Mouse (Mus musculus): ENCODE data around the gene Gm19426.
A peak's percentile ranks its signal among the peaks of the same experiment; 100 is the strongest.

Gene Gm19426

DNA sequence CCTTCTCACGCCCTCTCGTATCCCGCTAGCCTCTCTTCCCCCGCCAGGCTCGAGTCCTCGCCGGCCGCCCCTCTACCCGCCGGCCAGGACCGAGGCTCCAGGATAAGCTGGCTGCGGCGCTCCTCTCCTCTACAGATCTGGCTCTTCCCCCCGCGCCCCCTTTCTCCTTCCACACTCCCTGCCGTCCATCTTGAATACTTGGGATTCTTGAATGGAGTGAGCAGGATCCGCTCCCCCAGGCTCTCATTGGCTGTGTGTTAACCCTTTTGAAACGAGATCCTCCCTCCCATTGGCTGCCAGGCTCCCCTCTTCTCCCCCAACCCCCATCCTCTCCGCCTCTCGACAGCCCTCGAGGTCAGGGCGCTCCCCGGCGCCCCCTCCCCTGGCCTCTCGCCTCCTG, at the start of gene Gm19426:
Gene Gm19426 (minus strand): TSS at position 95 of the 400 bp plus-strand sequence.
- DNase-seq (ENCODE audit: low read depth, low spot score): no peak
- Histone ChIP-seq H3K27me3 (ENCODE audit: control insufficient read depth, insufficient read depth, low read length, poor library complexity, severe bottlenecking) (no peaks in the 10 kb centered on the region), H3K36me3 (ENCODE audit: control insufficient read depth, insufficient read depth, low read length, poor library complexity, severe bottlenecking) (no peaks in the 10 kb centered on the region)

DNA sequence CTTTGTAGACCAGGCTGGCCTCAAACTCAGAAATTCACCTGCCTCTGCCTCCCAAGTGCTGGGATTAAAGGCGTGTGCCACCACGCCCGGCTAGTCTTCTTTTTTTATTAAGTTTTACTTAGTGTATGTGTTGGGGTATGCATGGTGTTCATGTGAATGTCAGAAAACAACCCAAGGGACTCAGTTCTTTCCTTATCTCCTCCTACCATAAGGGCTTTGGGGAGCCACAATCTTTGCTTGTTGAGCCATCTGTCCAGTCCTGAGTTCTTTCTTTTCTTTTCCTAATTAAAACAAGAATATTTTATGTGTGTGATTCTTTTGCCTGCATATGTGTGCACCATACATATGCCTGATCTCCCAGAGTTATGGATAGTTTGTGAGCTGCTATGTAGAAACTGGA, 49.7 kb upstream of the Gm19426 start:
- Histone ChIP-seq H3K36me3 (ENCODE audit: control insufficient read depth, insufficient read depth, low read length, poor library complexity, severe bottlenecking) (no peaks in the 10 kb centered on the region), H3K27me3 (ENCODE audit: control insufficient read depth, insufficient read depth, low read length, poor library complexity, severe bottlenecking) (no peaks in the 10 kb centered on the region)
- no peak for DNase-seq (ENCODE audit: low read depth, low spot score)

DNA sequence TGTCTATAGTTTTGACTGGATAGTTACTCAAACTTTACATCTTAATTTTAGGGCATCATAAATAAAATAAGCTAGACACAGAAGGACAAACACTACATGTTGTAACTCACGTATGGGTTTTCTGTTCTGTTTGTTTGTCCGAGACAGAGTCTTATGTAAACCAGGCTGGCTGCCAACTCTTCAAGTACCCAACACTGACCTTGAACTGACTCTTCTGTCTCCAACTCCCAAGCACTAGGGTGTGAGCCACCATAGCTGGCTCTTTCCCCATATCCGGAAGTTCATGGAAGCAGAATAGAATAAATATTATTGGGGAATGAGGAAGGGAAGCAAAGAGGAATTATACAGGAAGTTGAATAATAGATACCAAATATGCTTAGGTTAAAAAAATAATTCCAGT, 49.1 kb upstream of the Gm19426 start:
- Histone ChIP-seq H3K27me3 (ENCODE audit: control insufficient read depth, insufficient read depth, low read length, poor library complexity, severe bottlenecking) (no peaks in the 10 kb centered on the region), H3K36me3 (ENCODE audit: control insufficient read depth, insufficient read depth, low read length, poor library complexity, severe bottlenecking) (no peaks in the 10 kb centered on the region)
- no peak for DNase-seq (ENCODE audit: low read depth, low spot score)

DNA sequence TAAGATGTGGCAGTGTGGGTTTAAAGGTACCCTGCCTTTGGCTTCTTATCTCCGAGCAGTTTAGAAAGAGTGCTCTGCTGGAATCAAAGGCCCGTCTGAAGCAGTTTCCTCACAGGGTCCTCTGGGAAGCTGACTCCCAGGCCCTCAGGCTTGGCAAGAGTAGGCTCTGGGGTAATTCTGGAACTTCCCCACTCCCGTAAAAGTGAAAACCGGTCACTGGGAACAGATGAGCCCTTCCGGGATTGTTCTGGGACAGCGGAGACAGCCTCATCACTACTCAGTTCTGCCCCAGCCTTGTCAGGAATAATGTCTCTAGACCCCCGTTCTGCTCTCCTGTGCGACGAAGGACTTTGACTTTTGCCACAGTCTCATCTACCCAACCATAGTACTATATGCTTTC, 47.0 kb upstream of the Gm19426 start:
- H3K36me3 ChIP-seq (ENCODE audit: control insufficient read depth, insufficient read depth, low read length, poor library complexity, severe bottlenecking): no peaks in the 10 kb centered on the region
- no peaks in the 10 kb centered on the region for H3K27me3 ChIP-seq (ENCODE audit: control insufficient read depth, insufficient read depth, low read length, poor library complexity, severe bottlenecking)
- DNase-seq (ENCODE audit: low read depth, low spot score): no peak

DNA sequence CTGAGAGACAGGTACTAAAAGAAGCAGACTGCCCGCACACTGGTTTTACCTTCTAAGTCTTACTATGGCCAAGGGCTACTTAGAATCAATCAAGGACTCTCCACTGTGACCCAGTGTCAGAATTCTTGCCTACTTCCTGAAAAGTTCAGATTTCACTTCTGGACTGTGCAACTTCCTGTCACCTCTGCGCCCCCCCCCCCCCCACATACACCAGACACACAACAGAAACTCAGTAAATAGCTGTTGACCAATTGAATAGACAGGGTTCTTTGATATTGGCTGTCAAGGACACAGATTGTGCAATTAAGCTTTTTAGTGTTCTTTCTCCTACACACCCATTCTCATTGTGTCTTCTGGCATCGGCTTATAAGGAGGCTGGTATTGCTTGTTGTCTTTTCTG, 44.9 kb upstream of the Gm19426 start:
- no peak for DNase-seq (ENCODE audit: low read depth, low spot score)
- H3K36me3 ChIP-seq (ENCODE audit: control insufficient read depth, insufficient read depth, low read length, poor library complexity, severe bottlenecking): no peaks in the 10 kb centered on the region
- no peaks in the 10 kb centered on the region for H3K27me3 ChIP-seq (ENCODE audit: control insufficient read depth, insufficient read depth, low read length, poor library complexity, severe bottlenecking)

DNA sequence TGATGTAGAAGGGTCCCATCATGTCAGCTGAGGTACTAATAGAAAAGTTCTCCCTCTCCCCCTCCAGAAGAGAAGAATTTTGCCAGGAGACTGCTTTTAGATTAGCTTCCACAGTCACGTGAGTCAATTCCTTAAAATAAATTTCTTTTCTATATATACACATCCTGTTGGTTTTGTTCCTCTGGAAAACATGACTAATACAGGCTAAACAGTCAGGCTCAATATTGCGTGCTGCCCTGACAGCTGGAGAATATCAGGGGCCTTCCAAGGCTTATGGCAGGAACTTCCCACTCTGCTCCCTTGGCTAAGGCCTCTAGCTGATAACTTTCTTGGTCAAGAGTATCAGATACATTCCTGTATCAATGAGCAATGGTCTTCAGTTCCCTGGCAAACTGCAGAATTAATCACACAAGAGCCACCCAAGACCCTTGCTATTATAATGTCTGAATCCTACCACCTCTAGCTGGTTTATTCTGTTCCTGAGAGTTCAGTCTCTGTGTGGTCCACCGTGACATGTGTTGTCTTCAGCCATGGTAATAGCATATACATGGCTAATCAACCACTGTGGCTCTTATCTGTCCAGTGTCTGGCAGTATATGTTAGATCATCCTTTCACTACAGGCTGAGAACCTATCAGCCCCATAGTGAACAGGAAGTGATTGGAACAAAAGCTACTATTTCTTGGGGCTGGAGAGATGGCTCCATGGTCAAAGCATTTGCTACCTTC, 40.5 kb upstream of the Gm19426 start:
- H3K36me3 ChIP-seq (ENCODE audit: control insufficient read depth, insufficient read depth, low read length, poor library complexity, severe bottlenecking): no peaks in the 10 kb centered on the region
- no peak for DNase-seq (ENCODE audit: low read depth, low spot score)
- H3K27me3 ChIP-seq (ENCODE audit: control insufficient read depth, insufficient read depth, low read length, poor library complexity, severe bottlenecking): no peaks in the 10 kb centered on the region

DNA sequence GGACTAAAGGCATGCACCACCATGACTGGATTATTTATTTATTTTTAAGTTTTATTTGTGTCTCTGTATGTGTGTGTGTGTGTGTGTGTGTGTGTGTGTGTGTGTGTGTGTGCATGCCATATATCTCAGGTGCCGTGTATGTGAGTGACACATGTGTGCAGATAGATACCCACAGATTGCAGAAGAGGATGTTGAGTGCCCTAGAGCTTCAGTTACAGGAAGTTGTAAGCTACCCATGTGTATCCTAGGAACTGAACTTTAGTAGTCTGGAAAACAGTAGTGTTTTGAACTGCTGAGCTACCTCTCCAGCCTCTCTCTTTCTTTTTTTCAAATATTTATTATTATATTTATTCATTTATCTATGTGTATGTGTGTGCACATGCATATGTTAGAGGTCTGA, 39.9 kb upstream of the Gm19426 start:
- no peaks in the 10 kb centered on the region for H3K27me3 ChIP-seq (ENCODE audit: control insufficient read depth, insufficient read depth, low read length, poor library complexity, severe bottlenecking)
- peak; percentile 34 for DNase-seq (ENCODE audit: low read depth, low spot score)
- no peaks in the 10 kb centered on the region for H3K36me3 ChIP-seq (ENCODE audit: control insufficient read depth, insufficient read depth, low read length, poor library complexity, severe bottlenecking)

DNA sequence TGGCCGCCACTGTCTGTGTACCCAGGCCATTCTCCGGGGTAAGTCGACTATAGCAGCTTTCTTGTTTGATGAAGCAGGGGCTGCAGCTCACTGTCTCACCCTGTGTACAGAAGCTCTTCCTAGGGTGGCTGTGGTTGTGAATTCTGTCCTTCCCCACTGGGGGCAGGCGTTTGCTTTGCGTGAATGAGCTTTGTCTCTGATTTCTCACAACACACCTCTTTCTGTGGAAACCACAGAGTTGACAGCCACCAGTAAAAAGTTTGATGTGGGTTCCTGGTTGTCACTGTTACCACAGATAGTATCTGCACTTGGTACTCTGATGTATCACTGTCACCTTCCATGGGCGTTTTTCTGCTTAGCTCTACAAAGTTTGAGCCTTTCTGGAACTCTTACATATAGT, 35.8 kb upstream of the Gm19426 start:
- peak; percentile 36 for DNase-seq (ENCODE audit: low read depth, low spot score)
- no peaks in the 10 kb centered on the region for H3K36me3 ChIP-seq (ENCODE audit: control insufficient read depth, insufficient read depth, low read length, poor library complexity, severe bottlenecking)
- no peaks in the 10 kb centered on the region for H3K27me3 ChIP-seq (ENCODE audit: control insufficient read depth, insufficient read depth, low read length, poor library complexity, severe bottlenecking)

DNA sequence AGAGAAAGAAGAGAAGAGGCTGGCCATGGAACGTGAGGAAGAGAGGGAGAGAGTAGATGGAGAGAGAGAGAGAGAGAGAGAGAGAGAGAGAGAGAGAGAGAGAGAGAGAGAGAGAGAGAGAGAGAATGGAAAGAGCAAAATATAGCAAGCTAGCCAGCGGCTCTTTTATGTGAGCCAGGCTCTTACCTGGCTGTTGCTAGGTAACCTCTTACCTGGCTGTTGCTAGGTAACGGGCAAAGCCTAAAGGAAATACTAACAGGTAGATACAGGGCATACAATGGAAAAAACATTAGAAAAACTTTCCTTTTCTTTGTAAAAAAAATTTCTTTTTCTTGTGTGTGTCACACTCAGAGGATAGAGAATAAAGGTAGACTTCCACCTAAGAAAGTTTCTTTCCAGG, 34.3 kb upstream of the Gm19426 start:
- DNase-seq (ENCODE audit: low read depth, low spot score): no peak
- Histone ChIP-seq H3K27me3 (ENCODE audit: control insufficient read depth, insufficient read depth, low read length, poor library complexity, severe bottlenecking) (no peaks in the 10 kb centered on the region), H3K36me3 (ENCODE audit: control insufficient read depth, insufficient read depth, low read length, poor library complexity, severe bottlenecking) (no peaks in the 10 kb centered on the region)

DNA sequence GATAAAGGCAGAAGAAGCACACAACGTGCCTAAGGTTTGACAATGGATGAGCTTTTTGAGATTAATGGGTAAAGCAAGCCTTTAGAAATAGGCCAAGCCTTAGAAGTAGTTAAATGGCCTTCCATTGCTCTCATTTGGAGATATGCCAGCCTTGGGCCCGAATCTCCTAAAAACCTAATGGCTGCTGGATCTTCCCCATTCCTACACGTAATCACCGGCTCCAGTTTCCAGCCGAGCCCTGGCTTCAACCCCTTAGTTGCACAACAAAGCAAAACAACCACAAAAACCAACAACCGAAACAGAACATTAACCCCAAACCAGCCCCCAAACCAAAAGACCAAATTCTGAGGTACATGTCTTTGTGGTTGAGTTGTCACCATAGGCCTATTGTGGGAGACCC, 32.2 kb upstream of the Gm19426 start:
- H3K36me3 ChIP-seq (ENCODE audit: control insufficient read depth, insufficient read depth, low read length, poor library complexity, severe bottlenecking): no peaks in the 10 kb centered on the region
- no peak for DNase-seq (ENCODE audit: low read depth, low spot score)
- H3K27me3 ChIP-seq (ENCODE audit: control insufficient read depth, insufficient read depth, low read length, poor library complexity, severe bottlenecking): no peaks in the 10 kb centered on the region

DNA sequence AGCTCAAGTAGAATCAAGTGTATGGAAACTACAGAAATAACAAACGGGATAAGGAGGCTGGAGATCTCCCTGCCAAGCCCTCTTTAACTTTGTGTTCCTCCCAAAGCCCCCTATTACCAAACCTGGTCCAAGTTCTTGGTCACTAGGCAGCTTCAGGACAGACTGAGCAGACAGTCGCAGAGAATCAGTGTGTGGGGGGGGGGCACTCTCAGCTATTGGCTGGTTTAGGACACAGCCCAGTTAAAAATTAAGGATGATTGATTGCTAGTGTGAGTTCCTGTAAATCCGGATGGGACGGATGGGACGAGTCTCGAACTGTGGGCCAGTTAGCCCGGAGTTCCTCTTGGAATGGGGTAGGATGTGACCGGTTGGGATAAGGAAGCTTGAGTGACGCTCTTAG, 31.8 kb upstream of the Gm19426 start, which contains the start of gene Serping1:
Gene Serping1 (minus strand): TSS at position 204 of the 400 bp plus-strand sequence.
- no peak for DNase-seq (ENCODE audit: low read depth, low spot score)
- no peaks in the 10 kb centered on the region for H3K36me3 ChIP-seq (ENCODE audit: control insufficient read depth, insufficient read depth, low read length, poor library complexity, severe bottlenecking)
- H3K27me3 ChIP-seq (ENCODE audit: control insufficient read depth, insufficient read depth, low read length, poor library complexity, severe bottlenecking): no peaks in the 10 kb centered on the region

DNA sequence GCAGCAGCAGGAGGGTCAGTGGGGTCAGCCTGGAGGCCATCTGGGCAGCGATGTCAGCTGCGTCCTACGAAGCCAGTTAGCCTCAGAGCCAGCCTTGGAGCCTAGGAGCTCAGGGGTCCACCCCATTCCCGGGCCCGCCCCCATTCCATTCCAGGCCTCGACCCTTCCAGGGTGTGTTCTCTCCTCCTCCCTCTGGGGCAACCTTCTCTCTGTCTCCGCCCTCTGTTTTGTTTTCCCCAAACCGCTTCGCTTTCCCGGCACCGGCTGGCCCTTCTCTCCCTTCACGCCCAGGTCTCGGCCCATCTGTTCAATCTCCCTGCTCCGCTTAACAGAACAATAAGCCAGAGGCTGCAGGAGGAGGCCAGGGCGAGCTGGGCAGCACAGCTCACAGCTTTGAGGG, 31.3 kb upstream of the Gm19426 start:
- Histone ChIP-seq H3K27me3 (ENCODE audit: control insufficient read depth, insufficient read depth, low read length, poor library complexity, severe bottlenecking) (no peaks in the 10 kb centered on the region), H3K36me3 (ENCODE audit: control insufficient read depth, insufficient read depth, low read length, poor library complexity, severe bottlenecking) (no peaks in the 10 kb centered on the region)
- DNase-seq (ENCODE audit: low read depth, low spot score): no peak

DNA sequence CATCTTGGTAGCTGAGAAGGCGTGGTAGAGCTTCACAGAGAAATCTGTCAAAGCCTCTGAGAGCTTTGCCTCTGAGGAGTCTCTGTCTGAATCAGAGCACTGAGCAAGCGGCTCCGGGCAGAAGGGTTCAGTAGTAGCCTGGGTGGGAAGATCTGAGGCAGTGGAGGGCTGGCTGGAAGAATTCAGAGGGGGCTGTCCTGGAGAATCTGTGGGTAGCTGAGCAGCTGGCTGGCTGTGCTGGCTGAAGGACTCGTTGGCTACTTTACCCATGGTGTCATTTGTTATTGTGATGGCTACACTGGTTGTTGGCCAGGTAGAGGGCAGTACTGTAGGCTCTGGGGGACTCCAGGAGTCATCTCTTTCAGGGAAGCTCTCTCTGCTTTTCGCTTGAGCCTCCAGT, 29.7 kb upstream of the Gm19426 start:
- H3K27me3 ChIP-seq (ENCODE audit: control insufficient read depth, insufficient read depth, low read length, poor library complexity, severe bottlenecking): no peaks in the 10 kb centered on the region
- H3K36me3 ChIP-seq (ENCODE audit: control insufficient read depth, insufficient read depth, low read length, poor library complexity, severe bottlenecking): no peaks in the 10 kb centered on the region
- DNase-seq (ENCODE audit: low read depth, low spot score): no peak

DNA sequence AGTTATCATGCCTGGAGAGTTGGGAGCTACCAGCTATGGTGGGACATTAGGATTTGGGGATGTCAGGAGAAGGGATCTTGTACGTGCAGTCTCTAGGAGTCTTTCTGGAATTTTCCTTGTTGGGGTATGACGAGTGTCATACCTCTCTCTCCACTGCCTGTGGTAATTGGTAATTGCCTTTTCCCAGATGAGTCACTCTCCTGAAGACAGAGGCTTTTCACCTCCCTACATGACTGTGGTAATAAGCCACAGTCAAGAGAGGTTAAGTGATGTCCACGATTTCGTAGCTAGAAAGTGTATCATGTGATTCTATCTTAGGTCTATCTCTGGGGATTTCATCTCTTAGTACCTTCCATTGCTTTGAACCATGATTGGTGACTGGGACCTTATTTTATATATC, 29.0 kb upstream of the Gm19426 start:
- Histone ChIP-seq H3K27me3 (ENCODE audit: control insufficient read depth, insufficient read depth, low read length, poor library complexity, severe bottlenecking) (no peaks in the 10 kb centered on the region), H3K36me3 (ENCODE audit: control insufficient read depth, insufficient read depth, low read length, poor library complexity, severe bottlenecking) (no peaks in the 10 kb centered on the region)
- DNase-seq (ENCODE audit: low read depth, low spot score): no peak

DNA sequence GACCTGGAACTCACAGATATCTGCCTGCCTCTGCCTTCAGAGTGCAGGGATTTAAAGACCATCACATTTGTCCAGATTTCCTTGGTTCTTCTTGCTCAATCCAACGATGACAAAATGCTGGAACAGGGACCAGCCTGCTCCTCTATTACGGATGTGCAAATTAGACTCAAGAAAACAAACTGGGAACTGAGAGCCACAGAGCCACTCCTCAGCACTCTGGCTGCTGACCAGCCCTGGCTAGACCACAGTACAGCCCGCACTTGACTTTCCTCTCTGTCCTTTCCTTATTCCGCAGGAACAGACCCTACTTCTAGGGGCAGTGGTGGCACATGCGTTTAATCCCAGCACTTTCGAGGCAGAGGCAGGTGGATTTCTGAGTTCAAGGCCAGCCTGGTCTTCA, 27.0 kb upstream of the Gm19426 start:
- DNase-seq (ENCODE audit: low read depth, low spot score): no peak
- Histone ChIP-seq H3K27me3 (ENCODE audit: control insufficient read depth, insufficient read depth, low read length, poor library complexity, severe bottlenecking) (no peaks in the 10 kb centered on the region), H3K36me3 (ENCODE audit: control insufficient read depth, insufficient read depth, low read length, poor library complexity, severe bottlenecking) (no peaks in the 10 kb centered on the region)

DNA sequence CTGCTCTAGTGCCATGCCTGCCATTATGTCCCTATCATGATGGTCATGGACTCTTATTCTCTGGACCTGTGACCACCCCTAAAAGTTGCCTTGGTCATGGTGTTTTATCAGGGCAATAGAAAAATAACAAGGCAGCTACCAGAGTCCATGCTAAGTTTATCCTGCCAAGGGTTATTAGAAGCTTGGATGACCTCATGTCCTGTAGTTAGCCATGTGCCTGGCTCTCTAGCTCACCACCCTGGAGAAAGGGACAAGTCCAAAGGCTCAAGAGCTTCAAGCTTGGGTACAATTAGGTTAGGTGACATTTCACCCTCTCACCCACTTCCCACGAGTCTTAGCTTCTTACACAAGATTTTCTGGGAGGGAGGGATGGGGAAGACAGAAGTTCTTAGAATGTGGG, 19.4 kb upstream of the Gm19426 start:
- H3K27me3 ChIP-seq (ENCODE audit: control insufficient read depth, insufficient read depth, low read length, poor library complexity, severe bottlenecking): no peaks in the 10 kb centered on the region
- DNase-seq (ENCODE audit: low read depth, low spot score): no peak

More for the DNA sequence above, 19.4 kb upstream of the Gm19426 start:
- no peaks in the 10 kb centered on the region for H3K36me3 ChIP-seq (ENCODE audit: control insufficient read depth, insufficient read depth, low read length, poor library complexity, severe bottlenecking)

Data from splenic B cell, adult 2 months (primary cell).